Mouse (Mus musculus) retina, embryonic 14.5 days (tissue): ENCODE measurements around the gene Stab2.
A peak's percentile ranks its signal among the peaks of the same experiment; 100 is the strongest.

Source experiments
- DNase-seq: peaks from one replicate; pipeline ENCODE4 v3.0.0-alpha.2; 2015; ENCODE audit warnings: low spot score

Gene Stab2

GRCm38 (mm10) chr10:86825871-86826522 is 181.8 kb downstream of the Stab2 start:
- no peak for DNase-seq

GRCm38 (mm10) chr10:86824871-86825270 is 183.0 kb downstream of the Stab2 start:
- no peak for DNase-seq

- no peak for DNase-seq
These were observed 183.7 kb downstream of the Stab2 start for GRCm38 (mm10) chr10:86824093-86824492.

- no peak for DNase-seq
These were observed 186.8 kb downstream of the Stab2 start for GRCm38 (mm10) chr10:86821014-86821413.

GRCm38 (mm10) chr10:86819649-86820165 is 188.1 kb downstream of the Stab2 start:
- DNase-seq = peak; percentile 28

GRCm38 (mm10) chr10:86815133-86815532 is 192.7 kb downstream of the Stab2 start:
- DNase-seq = no peak

- DNase-seq = no peak
These were observed 193.3 kb downstream of the Stab2 start for GRCm38 (mm10) chr10:86814292-86815131.

GRCm38 (mm10) chr10:86810612-86811011 is 197.2 kb downstream of the Stab2 start:
- DNase-seq = no peak

- no peak for DNase-seq
These were observed 197.8 kb downstream of the Stab2 start for GRCm38 (mm10) chr10:86810000-86810399.

- DNase-seq = no peak
These were observed 199.6 kb downstream of the Stab2 start for GRCm38 (mm10) chr10:86808013-86808758.

- no peak for DNase-seq
These were observed 200.5 kb downstream of the Stab2 start for GRCm38 (mm10) chr10:86807362-86807761.

GRCm38 (mm10) chr10:86796073-86796741 is 211.6 kb downstream of the Stab2 start:
- DNase-seq = no peak

GRCm38 (mm10) chr10:86794794-86795535 is 212.9 kb downstream of the Stab2 start:
- no peak for DNase-seq

GRCm38 (mm10) chr10:86794196-86794595 is 213.6 kb downstream of the Stab2 start:
- DNase-seq = no peak

- no peak for DNase-seq
These were observed 214.3 kb downstream of the Stab2 start for GRCm38 (mm10) chr10:86793509-86793951.

- no peak for DNase-seq
These were observed 216.2 kb downstream of the Stab2 start for GRCm38 (mm10) chr10:86791507-86792184.
